Mouse (Mus musculus) embryo, embryonic 11 days (tissue): ENCODE measurements around the gene Ror1.

Experiments used
- DNase-seq: peaks from one replicate; pipeline ENCODE4 v3.0.0-alpha.2; 2015

Ror1 gene

DNA sequence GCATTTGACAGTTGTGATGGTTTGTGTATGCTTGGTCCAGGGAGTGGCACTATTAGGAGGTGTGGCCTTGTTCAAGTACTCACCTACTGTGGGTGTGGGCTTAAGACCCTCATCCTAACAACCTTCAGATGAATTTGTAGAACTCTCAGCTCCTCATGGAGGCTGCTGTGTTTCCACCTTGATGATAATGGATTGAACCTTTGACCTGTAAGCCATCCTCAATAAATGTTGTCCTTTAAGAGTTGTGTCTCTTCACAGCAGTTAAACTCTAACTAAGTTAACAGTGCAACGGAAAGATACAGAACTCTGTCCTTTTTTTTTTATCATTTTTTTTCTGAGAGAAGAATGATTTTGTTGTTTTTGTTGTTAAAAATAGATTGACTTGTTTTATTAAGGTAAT is 23.8 kb downstream of the Ror1 start:
- DNase-seq: no peak

DNA sequence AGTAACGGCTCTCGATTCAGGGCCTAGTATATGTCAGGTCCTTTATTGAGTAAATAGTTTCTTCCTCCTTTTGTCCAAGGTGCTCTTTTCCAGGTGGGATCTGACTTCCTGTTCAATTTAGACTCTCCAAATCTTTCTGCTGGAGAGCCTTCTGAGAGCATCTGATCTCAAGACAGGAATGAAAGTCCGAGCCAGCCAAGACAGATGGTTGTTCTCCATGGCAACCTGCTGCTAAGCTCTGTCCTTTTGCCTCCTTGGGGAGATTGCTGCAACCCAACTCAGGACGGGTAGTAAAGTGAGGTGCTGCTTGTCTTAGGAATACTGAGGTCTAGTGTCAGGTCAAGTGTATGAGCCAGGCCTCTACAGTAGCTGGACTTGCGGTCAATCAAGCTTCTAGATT is 25.0 kb downstream of the Ror1 start:
- no peak for DNase-seq

DNA sequence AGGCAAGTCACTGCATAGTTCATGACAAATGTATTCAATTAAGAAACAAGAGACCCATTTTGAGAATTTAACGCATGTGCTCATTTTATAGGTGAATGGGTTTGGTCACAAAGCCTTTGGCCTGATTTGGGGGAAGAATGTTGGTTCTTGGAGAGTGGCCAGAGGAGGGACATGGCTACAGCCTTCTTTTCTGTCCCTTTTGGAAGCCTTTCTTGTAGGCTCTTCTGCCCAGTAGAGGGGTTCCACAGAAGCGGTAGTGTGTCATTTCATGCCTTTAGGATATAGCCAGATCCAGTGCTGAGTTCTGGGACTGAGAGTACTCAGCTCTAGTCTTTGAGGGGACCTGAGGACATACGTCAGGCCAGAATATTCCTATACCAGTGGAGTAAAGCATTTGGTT is 26.8 kb downstream of the Ror1 start:
- DNase-seq: no peak

GRCm38 (mm10) chr4:100123519-100123918 is 27.9 kb downstream of the Ror1 start:
- DNase-seq: no peak

DNA sequence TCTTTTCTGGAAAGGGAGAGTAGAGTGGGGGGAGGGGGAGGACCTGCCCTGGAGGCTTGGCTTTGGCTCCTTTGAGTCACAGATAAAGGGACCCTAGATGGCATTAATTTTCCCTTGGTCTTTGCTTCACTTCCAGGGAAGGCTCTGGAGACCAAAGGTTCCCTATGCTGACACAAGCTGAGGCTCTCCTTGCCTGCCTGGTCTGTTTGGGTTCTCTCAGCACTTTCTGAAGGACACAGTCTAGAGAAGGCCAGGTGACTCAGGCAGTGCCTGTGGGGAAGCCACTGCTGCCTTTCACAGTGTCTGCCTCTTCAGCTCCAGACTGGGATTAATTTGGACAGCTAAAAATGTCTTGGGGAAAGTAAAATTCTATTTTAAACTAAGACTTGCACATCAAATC is 28.5 kb downstream of the Ror1 start:
- no peak for DNase-seq

- DNase-seq: no peak
Observed at GRCm38 (mm10) chr4:100124935-100125334, 29.3 kb downstream of the Ror1 start.

- peak; percentile 26 for DNase-seq
Observed at GRCm38 (mm10) chr4:100126531-100127310, 31.1 kb downstream of the Ror1 start.

- no peak for DNase-seq
Observed at GRCm38 (mm10) chr4:100128026-100128922, 32.7 kb downstream of the Ror1 start.

DNA sequence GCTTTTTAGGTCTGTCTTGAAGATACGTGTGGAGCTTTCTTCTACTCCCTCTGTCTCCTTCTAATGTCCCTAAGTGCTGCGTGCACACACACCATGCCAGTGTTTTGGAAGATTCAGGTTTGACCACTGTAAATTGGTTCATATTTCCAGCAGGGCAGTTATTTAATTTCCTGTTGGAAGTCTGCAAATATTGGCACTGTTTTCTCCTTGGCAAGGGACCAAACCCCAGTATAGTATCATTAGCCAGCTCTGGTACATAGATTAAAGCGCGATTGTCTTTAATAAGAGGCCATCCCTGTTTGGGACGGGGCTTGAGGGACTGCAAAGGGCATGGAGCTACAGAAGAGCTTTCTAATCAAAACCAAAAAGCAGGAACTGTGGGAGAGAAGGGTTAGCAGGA is 33.6 kb downstream of the Ror1 start:
- DNase-seq: no peak

GRCm38 (mm10) chr4:100130771-100131475 is 35.3 kb downstream of the Ror1 start:
- DNase-seq: no peak

- no peak for DNase-seq
Observed at GRCm38 (mm10) chr4:100131488-100131887, 35.9 kb downstream of the Ror1 start.

DNA sequence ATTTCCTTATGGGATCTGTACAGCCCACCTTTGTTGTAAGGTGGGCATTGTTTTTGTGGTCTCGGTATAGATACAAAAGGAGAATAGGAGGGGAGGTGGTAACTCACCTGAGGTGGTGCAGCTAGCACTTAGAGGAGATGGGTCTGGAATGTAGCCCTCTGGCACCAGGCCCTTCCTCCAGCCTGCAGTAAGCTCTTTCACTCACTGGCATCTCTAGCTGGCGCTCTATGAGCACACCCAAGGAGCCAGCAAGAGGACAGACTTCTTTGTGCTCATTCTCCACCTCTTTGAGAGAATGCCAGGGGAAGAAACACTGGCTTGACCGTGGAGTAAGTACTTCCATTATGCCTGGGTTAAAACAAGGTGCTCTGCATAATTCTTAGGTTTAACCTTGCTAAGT is 36.7 kb downstream of the Ror1 start:
- no peak for DNase-seq

DNA sequence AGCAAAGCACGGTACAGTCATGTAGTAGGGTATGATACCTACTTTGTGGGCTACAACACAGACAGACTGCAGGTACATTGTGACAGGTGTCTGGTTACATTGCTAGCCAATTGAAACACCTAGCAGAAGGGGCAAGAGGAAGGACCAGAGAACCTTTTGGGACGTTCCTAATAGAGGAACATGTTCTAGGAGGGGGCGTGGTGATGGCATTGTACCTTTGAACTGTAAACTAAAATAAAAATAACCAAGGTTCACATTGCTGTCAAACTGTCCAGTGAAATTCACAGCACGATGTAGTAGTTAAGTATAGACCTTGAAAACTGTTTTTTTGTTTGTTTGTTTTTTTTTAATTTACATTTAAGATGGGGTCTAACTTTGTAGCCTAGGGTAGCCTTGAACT is 40.5 kb downstream of the Ror1 start:
- DNase-seq: no peak

DNA sequence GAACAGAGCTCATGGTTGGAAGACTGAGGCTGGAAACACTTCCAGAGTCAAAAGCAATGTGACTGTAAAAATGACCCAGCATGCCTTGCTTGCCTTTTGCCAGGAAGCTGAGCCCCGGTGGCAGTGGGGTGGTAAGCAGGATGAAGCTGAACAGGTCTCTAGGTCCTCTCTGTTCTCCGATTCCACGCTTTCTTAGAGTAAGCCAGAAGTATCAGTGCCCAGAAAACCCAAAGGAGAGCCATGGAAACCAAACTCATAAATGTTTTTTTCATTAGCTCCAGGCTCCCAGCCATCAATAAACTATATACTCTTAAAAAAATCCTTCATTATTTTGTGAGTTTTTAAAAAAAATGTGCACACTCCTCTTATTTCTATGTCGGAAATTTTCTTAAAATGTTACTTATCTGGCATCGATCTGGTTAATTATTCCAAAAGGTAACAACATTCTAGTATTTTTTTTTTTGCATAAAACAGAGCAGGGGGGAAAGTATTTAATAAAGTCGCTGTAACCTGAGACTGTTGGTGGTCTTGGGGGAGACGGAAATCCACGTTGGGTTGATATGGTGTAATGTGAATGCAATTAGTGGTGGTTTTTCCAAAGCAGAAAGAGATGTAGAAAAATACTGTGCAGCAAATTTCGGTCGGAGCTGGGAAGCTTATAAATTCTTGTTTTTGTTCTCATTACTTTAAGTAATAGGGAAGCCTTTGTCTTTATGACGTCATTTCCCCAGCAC is 41.7 kb downstream of the Ror1 start:
- no peak for DNase-seq

- no peak for DNase-seq
Observed at GRCm38 (mm10) chr4:100141626-100142025, 46.0 kb downstream of the Ror1 start.

GRCm38 (mm10) chr4:100144744-100145143 is 49.2 kb downstream of the Ror1 start:
- no peak for DNase-seq

GRCm38 (mm10) chr4:100150797-100151196 is 55.2 kb downstream of the Ror1 start:
- no peak for DNase-seq

- no peak for DNase-seq
Observed at GRCm38 (mm10) chr4:100154560-100155130, 59.1 kb downstream of the Ror1 start.

DNA sequence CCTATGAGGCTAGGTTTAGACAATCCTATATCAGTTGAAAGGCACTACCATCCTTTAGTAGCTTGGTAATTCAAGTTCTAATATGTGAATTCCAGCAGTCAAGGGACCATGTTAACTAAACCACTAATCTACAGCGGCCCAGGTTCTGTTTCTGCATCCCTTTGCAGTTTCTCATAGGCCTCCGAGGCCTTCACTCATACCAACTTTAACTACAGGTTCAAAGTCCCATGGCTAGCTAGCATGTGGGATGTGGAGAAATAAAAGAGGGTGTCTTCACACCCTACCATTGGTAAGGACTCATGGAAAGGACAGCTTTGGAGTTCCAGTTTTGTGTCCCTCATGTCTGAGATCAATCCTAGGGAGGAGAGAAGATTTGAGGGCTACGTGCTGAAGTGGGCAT is 60.1 kb downstream of the Ror1 start:
- no peak for DNase-seq

DNA sequence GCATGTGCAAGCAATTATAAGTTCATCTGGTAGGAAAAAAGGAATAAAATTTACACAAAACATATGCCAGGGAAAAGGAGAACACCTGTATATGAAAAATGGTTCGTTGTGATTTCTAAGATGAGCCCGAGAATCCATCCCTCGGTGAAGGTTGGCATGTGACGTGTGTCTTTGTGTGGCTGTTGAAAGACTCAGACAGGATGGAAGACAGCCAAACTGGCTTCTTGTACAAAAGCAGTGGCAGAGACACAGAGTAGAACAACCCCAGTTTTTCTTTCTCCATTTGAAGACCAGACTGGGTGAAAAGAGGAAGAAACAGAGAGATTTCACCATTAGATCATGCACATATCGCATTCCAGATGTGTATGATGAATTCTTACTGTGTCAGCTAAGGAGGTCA is 62.8 kb downstream of the Ror1 start:
- DNase-seq: no peak

GRCm38 (mm10) chr4:100160156-100160555 is 64.6 kb downstream of the Ror1 start:
- no peak for DNase-seq

- no peak for DNase-seq
Observed at GRCm38 (mm10) chr4:100165790-100166189, 70.2 kb downstream of the Ror1 start.
